Comparison of ENCODE assay signal across 8 mouse cellular contexts in genomic region chr3:89251365-89251895, GRCm38 (mm10). TPM values are rescaled to one million over a fixed set of nuclear protein-coding genes. Genes with fewer than 3 reads are reported as not detected.
A peak's percentile ranks its signal among the peaks of the same experiment; 100 is the strongest.
DNase-seq lines count a peak whose midpoint lies in the region; ATAC-seq and TF ChIP-seq lines count a peak whose summit lies in the region.

No protein-coding gene starts in this region.

- TF ChIP-seq POLR2A in bone marrow macrophage, adult 2 months (IDR thresholded peaks at IDR 0.05; ENCODE audit: borderline replicate concordance, low read depth, low read length): no peak

- H3K27ac ChIP-seq in bone marrow macrophage, adult 2 months (ENCODE audit: insufficient read depth, low read depth, low read length): no peak overlapping the region

- intact Hi-C loops in heart, postnatal 10 days (cut with DNase I): no loop called here

- H3K4me1 ChIP-seq in bone marrow macrophage, adult 2 months (ENCODE audit: control insufficient read depth, insufficient read depth, low read length): peaks cover 30% of the 10 kb centered on the region

- peak; percentile 70 for ATAC-seq in megakaryocyte progenitor cell, adult 5-6 weeks (replicated peaks; ENCODE audit: poor library complexity)

- no peak for TF ChIP-seq CTCF in bone marrow macrophage, adult 2 months (IDR thresholded peaks at IDR 0.05; ENCODE audit: low read depth, low read length)

- peak; percentile 67 for DNase-seq in adrenal gland, adult 2 months
- DNase-seq in adrenal gland, adult 8-10 months: no peak
- peak; percentile 76 to 81 for DNase-seq in heart, postnatal 10 days
- DNase-seq in kidney, postnatal 14 days: peak; percentile 82
- DNase-seq in spleen, postnatal 4 days (ENCODE audit: low spot score in 2 of 2): peak; percentile 68 to 81
- no peak for DNase-seq in urinary bladder, adult 18-20 months (ENCODE audit: low spot score in 2 of 2)

- peak overlapping the region; percentile 20 for H3K4me3 ChIP-seq in bone marrow macrophage, adult 2 months (ENCODE audit: insufficient read depth, low read length)

RNA-seq across cellular contexts. Expression of gene Trim46, which starts 5.3 kb away (rescaled TPM):
- 1 to 10 TPM; 1.9 to 2.3 TPM for total RNA-seq in adrenal gland, adult 2 months (2021)
- polyA plus RNA-seq in adrenal gland, adult 2 months (2012; rRNA removed): 6.0 and 9.1 TPM in 2 replicates
- total RNA-seq in adrenal gland, adult 8-10 months (2022): 1 to 10 TPM; 2.8 to 4.5 (median 3.8) TPM
- polyA plus RNA-seq in bone marrow macrophage, adult 2 months (2012; ENCODE audit: insufficient read depth, insufficient read length, missing spikeins): 0.34 and 0.84 TPM in 2 replicates
- total RNA-seq in heart, postnatal 10 days (2021): 1 to 10 TPM in 1 of 2 experiments, under 1 TPM in 1; 0.77 to 1.1 TPM
- total RNA-seq in megakaryocyte progenitor cell, adult 5-6 weeks (2015): 1.2 and 1.5 TPM in 2 replicates
- 0.12 and 0.91 TPM in 2 replicates for total RNA-seq in megakaryocyte progenitor cell, adult 5-6 weeks (2017)

RNA-seq across cellular contexts. Expression of gene Krtcap2, which starts 5.7 kb away (rescaled TPM):
- 100 to 1,000 TPM; 143 to 163 TPM for total RNA-seq in adrenal gland, adult 2 months (2021)
- 433 and 437 TPM in 2 replicates for polyA plus RNA-seq in adrenal gland, adult 2 months (2012; rRNA removed)
- 100 to 1,000 TPM; 131 to 144 (median 135) TPM for total RNA-seq in adrenal gland, adult 8-10 months (2022)
- 94.1 and 97.0 TPM in 2 replicates for polyA plus RNA-seq in bone marrow macrophage, adult 2 months (2012; ENCODE audit: insufficient read depth, insufficient read length, missing spikeins)
- 10 to 100 TPM; 84.4 to 88.0 TPM for total RNA-seq in heart, postnatal 10 days (2021)
- 284 and 290 TPM in 2 replicates for total RNA-seq in megakaryocyte progenitor cell, adult 5-6 weeks (2015)
- 294 and 304 TPM in 2 replicates for total RNA-seq in megakaryocyte progenitor cell, adult 5-6 weeks (2017)

RNA-seq across cellular contexts. Expression of gene Dpm3, which starts 7.7 kb away (rescaled TPM):
- 100 to 1,000 TPM; 134 to 150 TPM for total RNA-seq in adrenal gland, adult 2 months (2021)
- polyA plus RNA-seq in adrenal gland, adult 2 months (2012; rRNA removed): 509 and 645 TPM in 2 replicates
- 100 to 1,000 TPM; 123 to 156 (median 136) TPM for total RNA-seq in adrenal gland, adult 8-10 months (2022)
- 62.0 and 66.3 TPM in 2 replicates for polyA plus RNA-seq in bone marrow macrophage, adult 2 months (2012; ENCODE audit: insufficient read depth, insufficient read length, missing spikeins)
- 10 to 100 TPM; 60.2 to 64.2 TPM for total RNA-seq in heart, postnatal 10 days (2021)
- total RNA-seq in megakaryocyte progenitor cell, adult 5-6 weeks (2015): 84.4 and 101 TPM in 2 replicates
- total RNA-seq in megakaryocyte progenitor cell, adult 5-6 weeks (2017): 80.4 and 135 TPM in 2 replicates

RNA-seq across cellular contexts. Expression of gene Slc50a1, which starts 18.9 kb away (rescaled TPM):
- total RNA-seq in adrenal gland, adult 2 months (2021): 10 to 100 TPM; 49.9 to 54.7 TPM
- 153 TPM in 2 replicates for polyA plus RNA-seq in adrenal gland, adult 2 months (2012; rRNA removed)
- 10 to 100 TPM; 54.2 to 80.1 (median 64.9) TPM for total RNA-seq in adrenal gland, adult 8-10 months (2022)
- polyA plus RNA-seq in bone marrow macrophage, adult 2 months (2012; ENCODE audit: insufficient read depth, insufficient read length, missing spikeins): 42.7 and 55.2 TPM in 2 replicates
- total RNA-seq in heart, postnatal 10 days (2021): 10 to 100 TPM; 29.3 to 31.3 TPM
- 70.1 and 72.0 TPM in 2 replicates for total RNA-seq in megakaryocyte progenitor cell, adult 5-6 weeks (2015)
- total RNA-seq in megakaryocyte progenitor cell, adult 5-6 weeks (2017): 49.4 and 65.0 TPM in 2 replicates

RNA-seq across cellular contexts. Expression of gene Muc1, which starts 22.6 kb away (rescaled TPM):
- under 1 TPM; 0.24 to 0.32 TPM for total RNA-seq in adrenal gland, adult 2 months (2021)
- polyA plus RNA-seq in adrenal gland, adult 2 months (2012; rRNA removed): 0.53 and 0.85 TPM in 2 replicates
- under 1 TPM in 3 of 4 experiments, not detected in 1; 0.22 to 0.96 (median 0.65) TPM for total RNA-seq in adrenal gland, adult 8-10 months (2022)
- 0.47 TPM in 1 of 2 replicates, not detected in the other for polyA plus RNA-seq in bone marrow macrophage, adult 2 months (2012; ENCODE audit: insufficient read depth, insufficient read length, missing spikeins)
- total RNA-seq in heart, postnatal 10 days (2021): under 1 TPM; 0.20 to 0.34 TPM
- total RNA-seq in megakaryocyte progenitor cell, adult 5-6 weeks (2015): 0.44 TPM in 1 of 2 replicates, not detected in the other
- total RNA-seq in megakaryocyte progenitor cell, adult 5-6 weeks (2017): not detected in 2 replicates

Comparison
In these comparisons a context has a peak if more than half of its experiments do, and no peak if none do; other contexts are left out.
1. DNase-seq: peak in adrenal gland, adult 2 months (single experiment), heart, postnatal 10 days (2 of 2), kidney, postnatal 14 days (single experiment) and spleen, postnatal 4 days (2 of 2); none in adrenal gland, adult 8-10 months (single experiment) and urinary bladder, adult 18-20 months (0 of 2).